Mouse (Mus musculus): ENCODE measurements around the gene Atp8b4.

Gene Atp8b4

DNA sequence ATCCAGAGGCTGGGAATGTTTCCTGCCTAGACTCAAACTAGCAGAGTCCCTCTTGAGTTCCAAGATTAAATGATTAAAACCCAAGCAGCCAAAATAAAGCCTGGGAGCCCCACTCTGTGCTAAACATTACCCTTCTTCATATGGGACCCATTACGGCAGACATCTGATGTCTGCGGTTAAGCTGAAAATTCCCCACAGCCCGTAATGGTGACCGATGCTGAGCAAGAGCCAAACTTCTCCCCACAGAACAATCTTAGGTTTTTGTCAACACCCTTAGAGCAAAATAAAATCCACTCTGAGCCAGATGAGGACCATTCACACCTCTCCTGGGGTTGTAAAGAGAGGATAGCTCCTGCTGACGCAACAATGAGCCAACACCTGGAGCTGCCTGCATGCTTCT, 120.2 kb downstream of the Atp8b4 start:
- no peak for DNase-seq (ENCODE audit: low read depth, low spot score)
- H3K36me3 ChIP-seq (ENCODE audit: control insufficient read depth, insufficient read depth, low read length, poor library complexity, severe bottlenecking) = no peaks in the 10 kb centered on the region
- H3K27me3 ChIP-seq (ENCODE audit: control insufficient read depth, insufficient read depth, low read length, poor library complexity, severe bottlenecking) = no peaks in the 10 kb centered on the region

- Histone ChIP-seq H3K27me3 (ENCODE audit: control insufficient read depth, insufficient read depth, low read length, poor library complexity, severe bottlenecking) (no peaks in the 10 kb centered on the region), H3K36me3 (ENCODE audit: control insufficient read depth, insufficient read depth, low read length, poor library complexity, severe bottlenecking) (no peaks in the 10 kb centered on the region)
- no peak for DNase-seq (ENCODE audit: low read depth, low spot score)
These were observed 128.8 kb downstream of the Atp8b4 start for GRCm38 (mm10) chr2:126371634-126372033.

DNA sequence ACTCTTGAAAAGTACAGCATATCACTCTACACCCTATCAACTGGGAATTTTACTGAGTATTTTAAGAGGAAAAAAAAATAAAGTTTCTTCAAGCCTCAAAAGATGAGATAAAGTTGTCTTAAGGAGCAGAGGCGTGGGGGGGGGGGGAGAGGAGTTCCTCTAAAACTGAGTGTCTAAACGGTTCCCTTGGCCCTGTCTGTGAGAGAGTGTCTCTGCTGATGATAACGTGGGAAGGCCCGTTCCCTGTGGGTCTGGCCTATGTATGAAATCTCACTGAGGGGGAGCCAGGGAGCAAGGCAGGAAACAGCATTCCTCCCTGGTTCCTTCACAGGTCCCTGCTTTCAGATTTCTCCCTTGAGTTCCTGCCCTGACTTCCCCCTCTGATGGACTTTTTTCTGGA, 130.7 kb downstream of the Atp8b4 start:
- H3K36me3 ChIP-seq (ENCODE audit: control insufficient read depth, insufficient read depth, low read length, poor library complexity, severe bottlenecking) = no peaks in the 10 kb centered on the region
- DNase-seq (ENCODE audit: low read depth, low spot score) = no peak
- H3K27me3 ChIP-seq (ENCODE audit: control insufficient read depth, insufficient read depth, low read length, poor library complexity, severe bottlenecking) = no peaks in the 10 kb centered on the region

DNA sequence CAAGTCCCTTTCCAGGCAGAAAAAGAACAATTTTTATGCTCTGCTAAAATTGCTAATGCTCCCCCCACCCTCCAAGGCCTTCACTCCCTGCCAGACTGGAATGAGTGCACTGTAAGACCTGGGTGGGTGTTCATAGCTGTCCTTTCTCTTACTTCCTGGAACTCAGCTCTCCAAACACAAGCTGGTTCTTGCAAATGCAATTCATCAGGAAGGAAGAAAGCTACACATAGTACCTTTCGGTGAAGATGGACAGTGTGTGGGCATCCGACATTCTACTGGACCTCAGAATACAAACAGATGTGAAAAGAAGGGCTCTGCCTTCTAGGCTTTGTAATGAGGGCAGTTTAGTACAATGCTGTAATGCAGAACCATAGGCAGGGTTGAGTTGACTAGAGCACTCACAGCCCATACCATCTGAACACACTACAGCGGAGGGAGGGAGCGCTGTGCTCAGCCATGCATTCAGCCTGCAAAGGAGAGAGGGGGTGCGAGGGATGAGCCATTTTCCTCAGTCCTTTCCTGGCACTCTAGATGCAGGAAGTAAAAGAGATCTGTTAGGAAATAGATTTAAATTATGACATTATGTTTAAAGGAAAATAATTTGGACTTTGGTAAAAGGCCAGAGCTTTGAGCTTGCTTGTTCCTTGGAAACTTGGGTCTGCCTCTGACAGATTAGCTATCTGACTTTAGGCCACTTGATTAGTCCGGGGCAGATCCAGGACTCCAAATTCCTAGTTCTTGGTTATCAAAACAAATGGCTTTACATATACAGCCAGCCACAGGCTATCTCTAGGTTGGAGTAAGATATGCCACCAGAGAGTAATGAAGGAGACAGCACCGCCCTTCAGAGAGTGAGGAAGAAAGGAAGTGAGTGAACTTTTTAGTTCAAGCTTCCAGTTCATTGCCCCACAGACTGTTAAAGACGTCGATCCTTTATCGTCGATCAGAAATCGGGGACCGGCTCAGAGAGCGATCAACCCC, 136.4 kb downstream of the Atp8b4 start:
- Histone ChIP-seq H3K36me3 (ENCODE audit: control insufficient read depth, insufficient read depth, low read length, poor library complexity, severe bottlenecking) (no peaks in the 10 kb centered on the region), H3K27me3 (ENCODE audit: control insufficient read depth, insufficient read depth, low read length, poor library complexity, severe bottlenecking) (no peaks in the 10 kb centered on the region)
- DNase-seq (ENCODE audit: low read depth, low spot score) = no peak

- Histone ChIP-seq H3K27me3 (ENCODE audit: control insufficient read depth, insufficient read depth, low read length, poor library complexity, severe bottlenecking) (no peaks in the 10 kb centered on the region), H3K36me3 (ENCODE audit: control insufficient read depth, insufficient read depth, low read length, poor library complexity, severe bottlenecking) (no peaks in the 10 kb centered on the region)
- DNase-seq (ENCODE audit: low read depth, low spot score) = peak; percentile 74
These were observed 137.3 kb downstream of the Atp8b4 start for GRCm38 (mm10) chr2:126363050-126363744.

DNA sequence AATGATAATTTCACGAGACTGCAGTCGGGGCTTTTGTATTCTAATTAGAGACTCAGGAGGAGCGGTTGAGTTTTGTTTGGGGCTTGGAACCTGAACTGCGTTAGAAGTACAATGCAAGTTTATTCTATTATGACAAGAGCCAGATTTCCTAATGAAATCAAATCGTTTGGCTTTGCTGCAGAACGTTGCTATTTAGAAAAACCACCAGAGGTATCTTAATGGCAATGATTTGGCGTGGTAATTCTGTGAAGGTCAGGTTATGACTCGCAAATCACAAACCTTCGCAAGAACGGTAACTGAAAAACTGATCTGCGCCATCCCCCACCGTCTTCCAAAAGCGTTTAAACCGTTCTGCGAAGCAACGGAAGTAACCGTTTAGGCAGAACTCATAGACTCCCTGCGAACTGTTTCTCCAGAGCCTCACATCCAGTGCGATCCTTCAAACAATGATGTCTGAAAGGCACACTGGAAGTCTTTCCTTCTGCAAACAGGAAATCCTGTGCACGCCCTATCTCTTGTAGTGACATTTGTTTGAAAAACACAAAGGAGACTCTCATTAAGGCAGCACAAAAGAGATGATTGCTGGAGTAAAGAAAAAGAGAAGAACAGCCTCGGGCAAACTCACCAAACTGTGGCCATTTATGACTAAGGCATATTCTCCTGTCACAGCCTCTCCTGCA, 139.2 kb downstream of the Atp8b4 start:
- Histone ChIP-seq H3K36me3 (ENCODE audit: control insufficient read depth, insufficient read depth, low read length, poor library complexity, severe bottlenecking) (no peaks in the 10 kb centered on the region), H3K27me3 (ENCODE audit: control insufficient read depth, insufficient read depth, low read length, poor library complexity, severe bottlenecking) (no peaks in the 10 kb centered on the region)
- no peak for DNase-seq (ENCODE audit: low read depth, low spot score)

GRCm38 (mm10) chr2:126360688-126361087, 139.8 kb downstream of the Atp8b4 start:
- no peaks in the 10 kb centered on the region for H3K36me3 ChIP-seq (ENCODE audit: control insufficient read depth, insufficient read depth, low read length, poor library complexity, severe bottlenecking)

DNA sequence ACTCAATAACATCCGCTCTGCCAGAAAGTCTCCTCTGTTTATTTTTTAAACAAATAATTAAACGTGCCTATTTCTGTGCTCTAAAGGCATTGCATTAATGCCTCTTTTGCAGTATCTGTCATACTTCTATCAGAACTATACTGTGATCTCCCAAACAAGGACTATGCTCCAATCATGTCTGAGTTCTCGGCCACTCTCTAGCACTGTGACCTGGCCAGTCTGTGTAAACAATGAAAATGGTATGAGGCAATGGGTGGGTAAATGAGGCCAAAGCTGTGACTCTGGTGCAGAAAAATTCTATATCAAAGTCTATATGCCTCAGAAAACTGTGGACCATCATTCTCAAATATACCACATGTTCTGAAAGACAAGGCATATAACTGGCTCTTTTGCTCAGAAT, 140.5 kb downstream of the Atp8b4 start:
- no peaks in the 10 kb centered on the region for H3K36me3 ChIP-seq (ENCODE audit: control insufficient read depth, insufficient read depth, low read length, poor library complexity, severe bottlenecking)
- H3K27me3 ChIP-seq (ENCODE audit: control insufficient read depth, insufficient read depth, low read length, poor library complexity, severe bottlenecking) = no peaks in the 10 kb centered on the region
- no peak for DNase-seq (ENCODE audit: low read depth, low spot score)

More at GRCm38 (mm10) chr2:126360688-126361087, 139.8 kb downstream of the Atp8b4 start:
- H3K27me3 ChIP-seq (ENCODE audit: control insufficient read depth, insufficient read depth, low read length, poor library complexity, severe bottlenecking) = no peaks in the 10 kb centered on the region
- no peak for DNase-seq (ENCODE audit: low read depth, low spot score)

DNA sequence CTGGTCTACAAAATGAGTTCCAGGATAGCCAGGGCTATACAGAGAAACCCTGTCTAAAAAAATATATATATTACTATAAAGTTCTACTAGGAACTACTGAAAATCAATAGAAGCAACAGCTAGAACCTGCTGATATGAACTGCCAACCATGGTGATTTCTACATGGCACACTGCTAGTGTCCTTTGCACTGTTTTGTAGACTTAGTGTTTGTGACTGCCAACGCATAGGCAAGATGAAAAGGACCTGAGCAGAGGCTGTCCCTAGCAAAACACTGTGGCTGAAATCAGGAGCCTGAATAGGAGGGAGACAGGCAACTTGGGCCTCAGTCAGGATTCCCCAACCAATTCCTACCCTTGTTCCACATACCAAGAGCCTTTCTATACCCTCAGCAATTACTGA, 141.2 kb downstream of the Atp8b4 start:
- H3K36me3 ChIP-seq (ENCODE audit: control insufficient read depth, insufficient read depth, low read length, poor library complexity, severe bottlenecking) = no peaks in the 10 kb centered on the region
- no peaks in the 10 kb centered on the region for H3K27me3 ChIP-seq (ENCODE audit: control insufficient read depth, insufficient read depth, low read length, poor library complexity, severe bottlenecking)
- DNase-seq (ENCODE audit: low read depth, low spot score) = no peak

DNA sequence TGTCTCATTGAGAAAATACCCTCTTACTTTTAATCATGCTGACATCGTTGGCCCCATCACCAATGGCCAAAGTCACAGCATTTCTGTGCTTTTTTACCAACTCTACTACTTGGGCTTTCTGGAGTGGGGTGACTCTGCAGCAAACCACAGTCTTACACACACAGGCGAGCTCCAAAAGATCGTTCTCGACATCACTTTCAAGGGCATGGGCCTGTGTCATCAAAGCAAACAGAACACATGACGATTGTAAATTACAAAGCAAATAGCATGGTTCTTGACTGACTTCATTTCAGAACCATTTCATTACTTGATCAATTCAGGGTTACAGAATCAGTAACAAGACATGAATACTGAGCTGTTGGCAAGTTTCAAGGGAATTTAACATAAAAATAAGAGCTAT, 141.7 kb downstream of the Atp8b4 start:
- DNase-seq (ENCODE audit: low read depth, low spot score) = no peak
- no peaks in the 10 kb centered on the region for H3K27me3 ChIP-seq (ENCODE audit: control insufficient read depth, insufficient read depth, low read length, poor library complexity, severe bottlenecking)
- no peaks in the 10 kb centered on the region for H3K36me3 ChIP-seq (ENCODE audit: control insufficient read depth, insufficient read depth, low read length, poor library complexity, severe bottlenecking)

GRCm38 (mm10) chr2:126355259-126355658, 145.2 kb downstream of the Atp8b4 start:
- Histone ChIP-seq H3K27me3 (ENCODE audit: control insufficient read depth, insufficient read depth, low read length, poor library complexity, severe bottlenecking) (no peaks in the 10 kb centered on the region), H3K36me3 (ENCODE audit: control insufficient read depth, insufficient read depth, low read length, poor library complexity, severe bottlenecking) (no peaks in the 10 kb centered on the region)
- no peak for DNase-seq (ENCODE audit: low read depth, low spot score)

GRCm38 (mm10) chr2:126351811-126352210, 148.7 kb downstream of the Atp8b4 start:
- no peak for DNase-seq (ENCODE audit: low read depth, low spot score)
- H3K27me3 ChIP-seq (ENCODE audit: control insufficient read depth, insufficient read depth, low read length, poor library complexity, severe bottlenecking) = no peaks in the 10 kb centered on the region
- H3K36me3 ChIP-seq (ENCODE audit: control insufficient read depth, insufficient read depth, low read length, poor library complexity, severe bottlenecking) = no peaks in the 10 kb centered on the region

- DNase-seq (ENCODE audit: low read depth, low spot score) = no peak
- no peaks in the 10 kb centered on the region for H3K27me3 ChIP-seq (ENCODE audit: control insufficient read depth, insufficient read depth, low read length, poor library complexity, severe bottlenecking)
- no peaks in the 10 kb centered on the region for H3K36me3 ChIP-seq (ENCODE audit: control insufficient read depth, insufficient read depth, low read length, poor library complexity, severe bottlenecking)
These were observed 157.4 kb downstream of the Atp8b4 start for GRCm38 (mm10) chr2:126343026-126343593.

GRCm38 (mm10) chr2:126341521-126341920, 159.0 kb downstream of the Atp8b4 start:
- Histone ChIP-seq H3K36me3 (ENCODE audit: control insufficient read depth, insufficient read depth, low read length, poor library complexity, severe bottlenecking) (no peaks in the 10 kb centered on the region), H3K27me3 (ENCODE audit: control insufficient read depth, insufficient read depth, low read length, poor library complexity, severe bottlenecking) (no peaks in the 10 kb centered on the region)
- no peak for DNase-seq (ENCODE audit: low read depth, low spot score)

Data from splenic B cell, adult 2 months (primary cell).